Comparison of ENCODE assay signal across 8 mouse cellular contexts in genomic region chr9:96758749-96759597, GRCm38 (mm10). TPM values are rescaled to one million over a fixed set of nuclear protein-coding genes. Genes with fewer than 3 reads are reported as not detected.
DNase-seq lines count a peak whose midpoint lies in the region; ATAC-seq lines count a peak whose summit lies in the region.

No protein-coding gene starts in this region.

- H3K4me3 ChIP-seq in hindbrain, embryonic 14.5 days (replicated peaks; ENCODE audit: low read length) = peak overlapping the region; percentile 27

- H3K27ac ChIP-seq in hindbrain, embryonic 14.5 days = peak overlapping the region; percentile 71

- no peaks in the 10 kb centered on the region for H3K4me1 ChIP-seq in hindbrain, embryonic 14.5 days (replicated peaks; ENCODE audit: control insufficient read depth, insufficient read depth, low read length)

- peak overlapping the region; percentile 47 for H3K4me2 ChIP-seq in hindbrain, embryonic 14.5 days (replicated peaks)

- no peaks in the 10 kb centered on the region for H3K36me3 ChIP-seq in hindbrain, embryonic 14.5 days (replicated peaks; ENCODE audit: control insufficient read depth, insufficient read depth)

- 12% methylated on average over 22 of the region's 22 CpGs for whole genome bisulfite sequencing in hindbrain, embryonic 14.5 days

- H3K9ac ChIP-seq in hindbrain, embryonic 14.5 days = 0 out of 2 replicates have a peak overlapping the region, but pooled peaks have one; percentile 36

- peak; percentile 95 for ATAC-seq in hindbrain, embryonic 14.5 days (ENCODE audit: low FRiP score)

- H3K27me3 ChIP-seq in hindbrain, embryonic 14.5 days (ENCODE audit: control insufficient read depth, insufficient read depth, low read length) = no peaks in the 10 kb centered on the region

- peak; percentile 78 for DNase-seq in T-cell, adult 2 months (ENCODE audit: low spot score)
- peak; percentile 74 to 85 for DNase-seq in cerebellum, postnatal 14 days
- DNase-seq in frontal cortex, postnatal 14 days (ENCODE audit: low spot score in 2 of 2) = peak; percentile 59 to 60
- DNase-seq in hindbrain, embryonic 14.5 days (ENCODE audit: low spot score) = peak; percentile 91
- peak; percentile 41 to 54 for DNase-seq in layer of hippocampus, postnatal 25 days (ENCODE audit: extremely low spot score in 1 of 2, low spot score in 1 of 2)
- DNase-seq in lung, postnatal 14 days = peak; percentile 71
- DNase-seq in retina, embryonic 14.5 days (ENCODE audit: low spot score) = peak; percentile 92
- DNase-seq in thymus, postnatal 4 days = peak; percentile 56

- no peaks in the 10 kb centered on the region for H3K9me3 ChIP-seq in hindbrain, embryonic 14.5 days (ENCODE audit: control insufficient read depth, low read length)

RNA-seq across cellular contexts. Expression of gene Zbtb38, which starts 6.3 kb away (rescaled TPM):
- polyA plus RNA-seq in hindbrain, embryonic 14.5 days (2014; fragmentation: Nextera tagmentation; extraction: Ambion mirVana) = 46.9 and 52.2 TPM in 2 replicates
- total RNA-seq in layer of hippocampus, postnatal 25 days (2021) = 10 to 100 TPM; 53.0 to 54.6 TPM

Comparison
In these comparisons a context has a peak if more than half of its experiments do, and no peak if none do; other contexts are left out.
1. Peak in every context shown above with its lines: DNase-seq, ATAC-seq, H3K4me3 ChIP-seq and H3K27ac ChIP-seq.